Mouse (Mus musculus) neural tube, embryonic 15.5 days (tissue): Measurements from ENCODE around the gene Smurf2. TPM values are rescaled to one million over a fixed set of nuclear protein-coding genes. Genes with fewer than 3 reads are reported as not detected.
"Not testable (repeated sequence)": the region's sequence is repeated elsewhere in the genome, so short reads cannot be mapped to it uniquely, and the experiment has no call there.

ENCODE experiments used
- ATAC-seq: fragments of 200-750 bp; cut with Nextera tagmentation; 2 replicates; pipeline ENCODE4 v1.8.0; 2017; ENCODE audit warnings: mild to moderate bottlenecking, moderate TSS enrichment, moderate library complexity; ENCODE audit not compliant: low FRiP score
- H3K27ac ChIP-seq: fragments of 300-500 bp; sonication (generic); replicated peaks from 2 replicates; pipeline ENCODE4 v1.5.1; 2015; ENCODE audit warnings: mild to moderate bottlenecking, inconsistent platforms
- H3K27me3 ChIP-seq: fragments of 300-500 bp; sonication (generic); replicated peaks from 2 replicates; pipeline ENCODE4 v1.6.1; 2015; ENCODE audit warnings: inconsistent platforms
- H3K36me3 ChIP-seq: fragments of 300-500 bp; sonication (generic); 2 replicates; pipeline ENCODE4 v1.6.1; 2015; ENCODE audit warnings: inconsistent platforms
- H3K4me1 ChIP-seq: fragments of 300-500 bp; sonication (generic); 2 replicates; pipeline ENCODE4 v1.6.1; 2015; ENCODE audit warnings: inconsistent platforms
- H3K4me2 ChIP-seq: fragments of 300-500 bp; sonication (generic); 2 replicates; pipeline ENCODE4 v1.6.1; 2015; ENCODE audit warnings: inconsistent platforms, mild to moderate bottlenecking, moderate library complexity
- H3K4me3 ChIP-seq: fragments of 300-500 bp; sonication (generic); replicated peaks from 2 replicates; pipeline ENCODE4 v1.5.1; 2015; ENCODE audit warnings: mild to moderate bottlenecking, inconsistent platforms
- H3K9ac ChIP-seq: fragments of 300-500 bp; sonication (generic); replicated peaks from 2 replicates; pipeline ENCODE4 v1.6.1; 2015; ENCODE audit warnings: mild to moderate bottlenecking, inconsistent platforms
- H3K9me3 ChIP-seq: fragments of 300-500 bp; sonication (generic); replicated peaks from 2 replicates; pipeline ENCODE4 v1.6.1; 2016; ENCODE audit warnings: inconsistent platforms
- WGBS: fragments of 180-500 bp; shearing (Covaris S2); methylation state at CpG from one replicate; pipeline ENCODE4 v1.1.7; 2015; ENCODE audit warnings: mixed read lengths; 5-methylcytosine and 5-hydroxymethylcytosine counted together
- polyA plus RNA-seq: library from polyadenylated mRNA; unstranded; fragments of >200 nt; fragmentation: Nextera tagmentation; extraction: Ambion mirVana; gene quantifications from 2 replicates; pipeline ENCODE4 v1.2.1, GENCODE M21; 2015

The Smurf2 gene
- polyA plus RNA-seq, 1 experiment from 2014 or later = 11.4 TPM

DNA sequence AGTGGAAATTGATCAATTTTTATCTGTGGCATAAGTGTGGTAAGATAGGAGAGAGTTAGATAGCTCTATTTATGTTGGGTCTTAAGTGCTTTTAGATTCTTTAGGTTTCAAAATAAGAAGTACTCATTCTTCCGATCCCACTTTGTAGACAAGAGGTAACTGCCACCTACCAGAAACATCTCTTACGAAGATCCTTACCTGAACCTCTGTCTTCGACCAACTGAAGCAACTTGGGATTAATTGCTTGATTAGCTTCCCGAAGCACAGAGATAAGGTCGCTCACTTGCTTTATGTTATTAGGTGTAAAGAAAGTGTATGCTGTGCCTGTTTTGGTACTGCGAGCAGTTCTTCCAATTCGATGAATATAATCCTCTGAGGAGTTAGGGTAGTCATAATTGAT, 138.2 kb downstream of the Smurf2 start:
- not testable (repeated sequence) for H3K9me3 ChIP-seq, H3K4me2 ChIP-seq, H3K4me3 ChIP-seq, ATAC-seq, H3K27me3 ChIP-seq, H3K9ac ChIP-seq, H3K27ac ChIP-seq
- 84% methylated on average over 7 of the region's 7 CpGs for WGBS
- peaks cover 52% of the 10 kb centered on the region for H3K4me1 ChIP-seq
- peaks cover 51% of the 10 kb centered on the region for H3K36me3 ChIP-seq

DNA sequence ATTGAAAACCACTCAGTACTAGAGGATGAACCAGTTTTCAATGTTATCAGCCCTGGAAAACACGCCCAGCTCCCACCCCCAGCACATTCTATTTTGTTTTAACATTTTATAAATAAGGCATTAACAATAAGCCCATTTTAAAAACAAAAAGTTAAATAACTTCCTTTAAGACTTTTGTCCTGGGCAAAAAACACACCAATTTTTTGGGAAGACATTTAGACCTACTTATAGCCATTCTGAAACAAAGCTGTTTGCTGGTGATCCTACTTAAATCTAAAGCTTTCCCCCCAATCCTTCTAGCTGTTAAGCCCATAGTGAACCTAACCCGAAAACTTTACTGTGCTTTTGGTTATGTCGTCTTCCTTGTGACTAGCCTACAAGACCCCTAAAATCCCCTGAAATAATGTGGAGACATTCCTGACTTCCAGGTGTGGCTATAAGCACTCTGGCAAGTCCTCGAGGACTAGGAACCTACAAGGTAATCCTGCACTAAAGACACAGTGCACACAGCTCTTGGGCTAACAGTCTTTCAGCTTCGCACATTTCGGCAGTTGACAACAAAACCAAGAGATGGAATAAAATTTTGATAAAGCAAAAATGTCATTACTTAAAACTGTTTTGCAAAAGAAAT, 139.8 kb downstream of the Smurf2 start:
- Histone ChIP-seq H3K36me3 (peaks cover 48% of the 10 kb centered on the region), H3K27me3 (no peaks in the 10 kb centered on the region), H3K4me3 (no peak overlapping the region), H3K27ac (no peak overlapping the region), H3K9me3 (no peaks in the 10 kb centered on the region), H3K4me1 (peaks cover 42% of the 10 kb centered on the region), H3K4me2 (no peak overlapping the region), H3K9ac (no peak overlapping the region)
- 79% methylated on average over 6 of the region's 6 CpGs for WGBS
- no peak for ATAC-seq

DNA sequence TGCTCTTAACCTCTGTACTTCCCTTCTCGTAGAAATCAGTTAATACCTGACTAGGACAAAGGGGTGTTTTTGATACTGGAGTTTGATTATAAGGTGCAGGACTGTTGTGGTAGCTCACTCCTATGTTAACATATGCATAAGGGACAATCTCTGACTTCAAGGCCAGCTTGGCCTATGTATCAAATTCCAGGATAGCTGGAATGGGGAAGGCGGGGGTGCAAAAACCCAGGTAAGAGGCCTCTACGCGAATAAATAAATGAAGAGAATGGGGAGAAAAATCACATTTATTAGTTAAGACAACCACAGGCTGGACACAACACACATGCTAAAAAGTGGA, 140.5 kb downstream of the Smurf2 start:
- Histone ChIP-seq H3K4me3 (0 out of 2 replicates have a peak overlapping the region, but pooled peaks have one; percentile 60), H3K9ac (no peak overlapping the region)

DNA sequence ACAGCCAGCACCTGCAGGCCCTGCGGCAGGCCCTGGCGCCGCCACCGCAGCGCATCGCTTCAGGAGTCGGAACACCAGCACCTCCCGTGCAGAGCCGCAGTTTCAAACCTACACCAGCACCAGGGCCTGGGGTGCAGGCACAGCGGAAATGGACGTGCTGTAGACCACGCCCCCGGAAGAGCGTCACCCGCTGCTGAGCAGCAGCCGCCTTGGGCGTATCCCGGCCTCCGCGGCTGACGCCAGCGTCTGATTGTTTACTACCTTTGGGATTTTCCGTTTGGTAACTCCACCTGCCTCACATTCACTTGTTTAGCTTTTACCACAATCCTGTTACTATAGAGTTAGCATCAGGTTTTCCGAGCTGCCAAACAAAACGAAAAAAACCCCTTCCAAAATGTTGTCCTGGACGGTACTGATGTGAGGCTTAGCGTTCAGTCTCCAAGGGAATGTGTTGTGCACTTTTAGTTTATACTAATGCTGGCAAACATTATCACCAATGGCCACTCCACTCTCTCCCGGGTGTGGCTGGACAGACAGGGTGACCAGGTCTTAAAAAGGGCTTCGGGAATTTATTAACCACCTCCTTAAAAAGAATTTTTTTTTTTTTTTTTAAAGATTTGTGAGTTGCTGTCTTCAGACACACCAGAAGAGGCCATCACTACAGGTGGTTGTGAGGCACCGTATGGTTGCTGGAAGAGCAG, 141.0 kb downstream of the Smurf2 start, which contains the start of gene Polg2:
Gene Polg2 (minus strand): TSS at position 150 of the 701 bp plus-strand sequence.
- Histone ChIP-seq H3K4me3 (peak within 1 kb of the TSS; percentile 60), H3K9ac (peak within 1 kb of the TSS; percentile 78), H3K4me1 (peaks cover 33% of the 10 kb centered on the region), H3K9me3 (no peaks in the 10 kb centered on the region), H3K36me3 (peaks cover 49% of the 10 kb centered on the region), H3K27me3 (no peaks in the 10 kb centered on the region), H3K27ac (peak within 1 kb of the TSS; percentile 93), H3K4me2 (peak within 1 kb of the TSS; percentile 73)
- WGBS = under 1% methylated on average over 30 of the region's 30 CpGs
- peak; percentile 99 for ATAC-seq

More for the DNA sequence above, 140.5 kb downstream of the Smurf2 start:
- Histone ChIP-seq H3K36me3 (peaks cover 48% of the 10 kb centered on the region), H3K4me1 (peaks cover 36% of the 10 kb centered on the region), H3K27me3 (no peaks in the 10 kb centered on the region), H3K27ac (peak overlapping the region; percentile 93; the same call in 1 of the 2 replicates), H3K4me2 (peak overlapping the region; percentile 73; the same call in 1 of the 2 replicates), H3K9me3 (no peaks in the 10 kb centered on the region)
- 70% methylated on average over 4 of the region's 4 CpGs for WGBS
- peak; percentile 16; the same call in 1 of the 2 replicates for ATAC-seq

DNA sequence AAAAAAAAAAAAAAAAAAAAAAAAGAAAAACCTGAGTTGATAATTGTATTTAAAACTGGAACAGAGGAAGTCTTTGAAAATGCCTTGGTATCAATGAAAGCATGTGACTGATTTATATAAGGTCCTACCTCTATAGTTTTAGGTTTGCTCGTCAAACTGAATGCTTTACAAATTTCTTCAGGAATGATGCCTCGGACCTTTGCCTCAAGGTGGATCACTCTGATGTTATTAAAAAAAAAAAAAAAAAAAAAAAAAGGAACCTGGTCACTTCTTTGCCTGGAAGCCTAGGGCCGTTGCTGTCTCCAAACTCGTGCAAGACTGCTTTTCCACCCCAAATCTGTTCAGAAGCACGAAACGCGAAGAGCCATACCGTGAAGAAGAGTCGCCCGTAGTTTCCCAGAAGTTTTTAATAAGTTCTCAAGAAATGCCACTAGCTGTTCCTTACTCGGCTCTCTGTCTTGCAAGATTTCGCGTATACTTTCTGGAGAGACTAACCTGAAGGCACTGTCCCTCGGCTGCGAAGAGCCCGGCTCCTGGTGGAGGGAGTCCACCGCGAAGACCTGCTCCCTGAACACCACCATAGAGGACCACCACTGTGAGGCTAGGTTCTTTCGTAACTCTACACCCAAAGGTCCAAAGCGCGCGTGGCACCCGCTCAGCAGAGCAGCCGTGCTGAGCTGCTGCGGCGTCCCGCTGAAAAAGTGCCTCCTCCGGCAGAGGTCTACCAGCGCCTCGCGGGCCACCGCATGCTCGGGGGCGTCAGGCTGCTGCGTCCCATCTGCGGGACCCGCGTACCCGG, 141.7 kb downstream of the Smurf2 start:
- Histone ChIP-seq H3K27ac (peak overlapping the region; percentile 93), H3K4me3 (peak overlapping the region; percentile 60), H3K4me1 (peaks cover 29% of the 10 kb centered on the region), H3K36me3 (peaks cover 48% of the 10 kb centered on the region), H3K9me3 (no peaks in the 10 kb centered on the region), H3K27me3 (no peaks in the 10 kb centered on the region), H3K9ac (peak overlapping the region; percentile 78), H3K4me2 (peak overlapping the region; percentile 73)
- 2% methylated on average over 39 of the region's 39 CpGs for WGBS
- ATAC-seq = peak; percentile 80

DNA sequence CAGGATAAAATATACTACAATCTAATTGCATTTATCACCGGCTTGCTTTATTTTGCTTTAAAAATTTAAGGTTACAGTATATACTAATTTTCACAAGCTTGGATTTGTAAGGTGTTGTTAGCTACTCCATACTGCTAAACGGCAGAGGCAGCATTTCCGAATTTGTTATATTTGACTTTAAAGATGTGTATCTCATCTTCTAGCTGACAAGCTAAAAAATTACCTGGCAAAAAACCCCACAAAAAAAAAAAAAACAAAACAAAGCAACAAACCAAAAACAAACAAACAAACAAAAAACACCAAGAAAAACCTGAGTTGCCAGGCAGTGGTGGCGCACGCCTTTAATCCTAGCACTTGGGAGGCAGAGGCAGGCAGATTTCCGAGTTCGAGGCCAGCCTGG, 142.4 kb downstream of the Smurf2 start:
- 95% methylated on average over 7 of the region's 7 CpGs for WGBS

DNA sequence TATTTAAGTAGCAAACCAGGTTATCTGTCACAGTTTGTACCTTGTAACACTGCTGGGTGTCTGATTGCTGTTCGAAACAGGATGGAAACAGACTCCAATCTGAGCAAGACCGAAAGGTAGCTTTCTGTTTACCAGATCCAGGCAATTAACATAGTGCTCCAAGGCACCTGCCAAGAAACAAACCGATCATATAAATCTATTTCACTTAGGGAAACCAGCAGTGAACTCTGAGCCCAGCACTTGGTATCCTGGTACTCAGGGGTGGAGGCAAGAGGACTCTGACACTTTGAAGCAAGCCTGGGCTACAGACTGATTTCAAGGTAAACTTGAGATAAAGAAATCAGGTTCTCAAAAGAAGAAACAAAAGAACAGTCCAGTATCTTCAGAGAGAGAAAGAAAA, 143.1 kb downstream of the Smurf2 start:
- Histone ChIP-seq H3K4me2 (no peak overlapping the region), H3K9me3 (no peaks in the 10 kb centered on the region), H3K36me3 (peaks cover 48% of the 10 kb centered on the region), H3K27me3 (no peaks in the 10 kb centered on the region), H3K4me1 (peaks cover 21% of the 10 kb centered on the region), H3K4me3 (no peak overlapping the region), H3K27ac (no peak overlapping the region), H3K9ac (no peak overlapping the region)
- ATAC-seq = no peak
- WGBS = 94% methylated on average over 3 of the region's 3 CpGs

More for the DNA sequence above, 142.4 kb downstream of the Smurf2 start:
- Histone ChIP-seq H3K9ac (no peak overlapping the region), H3K4me1 (peaks cover 25% of the 10 kb centered on the region), H3K27me3 (no peaks in the 10 kb centered on the region), H3K27ac (no peak overlapping the region), H3K4me2 (peak overlapping the region; percentile 73; the same call in 1 of the 2 replicates), H3K4me3 (peak overlapping the region; percentile 60; the same call in 1 of the 2 replicates), H3K9me3 (no peaks in the 10 kb centered on the region), H3K36me3 (peaks cover 48% of the 10 kb centered on the region)
- ATAC-seq = no peak

DNA sequence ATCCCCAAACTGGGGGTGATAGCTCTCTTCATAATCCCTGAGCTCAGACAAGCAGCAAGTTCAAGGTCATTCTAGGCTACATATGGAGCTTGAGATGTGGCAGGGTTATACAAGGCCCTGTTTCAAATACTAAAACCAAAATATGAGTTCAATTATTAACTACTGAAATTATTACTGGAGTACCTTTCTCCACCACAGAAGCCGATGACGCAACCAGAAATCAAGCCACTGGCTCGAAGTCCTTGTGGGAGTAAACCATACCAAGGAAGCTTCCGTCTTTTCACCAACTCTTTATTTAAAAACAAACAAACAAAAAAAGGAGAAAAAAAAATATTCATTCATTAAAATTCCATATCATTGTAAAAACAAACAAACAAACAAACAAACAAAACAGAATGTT, 143.6 kb downstream of the Smurf2 start:
- ATAC-seq = no peak
- Histone ChIP-seq H3K27ac (no peak overlapping the region), H3K9ac (no peak overlapping the region), H3K36me3 (peaks cover 48% of the 10 kb centered on the region), H3K27me3 (no peaks in the 10 kb centered on the region), H3K4me1 (peaks cover 21% of the 10 kb centered on the region), H3K4me2 (no peak overlapping the region), H3K9me3 (no peaks in the 10 kb centered on the region), H3K4me3 (no peak overlapping the region)
- WGBS = 97% methylated on average over 4 of the region's 4 CpGs

DNA sequence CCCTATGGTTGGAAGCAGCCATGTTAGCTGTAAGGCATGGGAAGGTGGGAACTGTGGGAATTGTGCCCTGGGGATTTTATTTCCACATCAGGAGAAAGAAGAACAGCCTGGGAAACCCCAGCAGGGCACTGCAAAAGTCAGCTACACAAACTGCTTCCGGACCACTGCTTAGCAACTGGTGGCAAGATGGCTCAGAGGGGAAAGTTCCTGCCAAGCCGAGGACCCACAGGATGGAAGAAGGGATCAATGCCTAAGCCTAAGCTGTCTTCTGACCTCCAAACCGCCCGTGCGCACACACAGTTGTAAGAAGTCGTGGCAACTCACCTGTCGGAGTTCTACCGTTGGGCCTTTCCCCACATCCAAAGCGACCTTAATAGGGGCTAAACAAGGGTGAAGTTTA, 147.5 kb downstream of the Smurf2 start:
- Histone ChIP-seq H3K9ac (no peak overlapping the region), H3K4me1 (peaks cover 9% of the 10 kb centered on the region), H3K36me3 (peaks cover 63% of the 10 kb centered on the region), H3K4me3 (no peak overlapping the region), H3K27me3 (no peaks in the 10 kb centered on the region), H3K9me3 (no peaks in the 10 kb centered on the region), H3K4me2 (no peak overlapping the region), H3K27ac (no peak overlapping the region)
- 93% methylated on average over 9 of the region's 9 CpGs for WGBS
- ATAC-seq = no peak

DNA sequence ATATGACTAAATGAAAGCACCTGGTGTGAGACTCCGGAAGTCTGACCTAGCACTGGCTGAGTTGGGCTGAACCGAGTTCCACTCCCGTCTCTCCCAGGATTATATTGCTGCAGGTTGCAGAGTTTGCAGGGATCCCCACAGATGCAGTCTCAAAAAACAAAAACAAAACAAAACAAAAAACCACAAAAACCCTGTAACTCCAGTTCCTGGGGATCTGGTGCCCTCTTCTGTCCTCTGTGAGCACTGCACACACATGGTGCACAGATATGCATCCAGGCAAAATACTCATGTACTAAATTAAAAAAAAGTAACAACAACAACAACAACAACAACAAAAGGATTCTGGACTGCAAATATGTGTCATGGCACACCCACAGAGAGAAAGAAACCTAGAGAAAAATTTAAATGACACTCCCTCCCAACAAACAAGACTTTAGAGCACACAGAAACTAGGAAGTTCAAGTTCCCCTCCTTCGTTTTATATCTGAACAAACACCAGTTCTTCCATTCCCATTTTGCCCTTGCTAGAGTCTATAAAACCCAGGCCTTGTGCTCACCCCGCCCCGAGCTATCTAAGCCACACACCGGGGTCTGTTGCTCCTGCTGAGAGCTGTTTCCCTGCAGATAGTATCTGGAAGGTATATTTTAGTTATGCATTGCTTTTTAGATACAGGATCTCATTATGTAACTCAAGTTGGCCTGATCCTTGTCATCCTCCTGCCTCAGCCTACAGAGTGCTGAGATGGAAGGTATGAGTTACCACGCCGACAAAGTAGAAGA, 150.1 kb downstream of the Smurf2 start:
- Histone ChIP-seq H3K9me3 (0 out of 2 replicates have a peak, but pooled peaks cover 4% of the 10 kb centered on the region), H3K27ac (no peak overlapping the region), H3K36me3 (peaks cover 76% of the 10 kb centered on the region), H3K27me3 (no peaks in the 10 kb centered on the region), H3K4me1 (no peaks in the 10 kb centered on the region), H3K4me2 (no peak overlapping the region), H3K4me3 (no peak overlapping the region), H3K9ac (no peak overlapping the region)
- ATAC-seq = no peak
- WGBS = 97% methylated on average over 9 of the region's 9 CpGs
